Mouse (Mus musculus) lung, postnatal 4 days (tissue): ENCODE measurements at regions not wholly inside any gene's neighbourhood (a gene's known extent, or its start where the extent isn't known, plus 50 kb on each side); places are given as distances from the start of the nearest gene placed in this dataset.
A peak's percentile ranks its signal among the peaks of the same experiment; 100 is the strongest.

Experiments
- DNase-seq, 2 experiments: peaks; one replicate each; pipeline ENCODE4 v3.0.0; 2021

DNA sequence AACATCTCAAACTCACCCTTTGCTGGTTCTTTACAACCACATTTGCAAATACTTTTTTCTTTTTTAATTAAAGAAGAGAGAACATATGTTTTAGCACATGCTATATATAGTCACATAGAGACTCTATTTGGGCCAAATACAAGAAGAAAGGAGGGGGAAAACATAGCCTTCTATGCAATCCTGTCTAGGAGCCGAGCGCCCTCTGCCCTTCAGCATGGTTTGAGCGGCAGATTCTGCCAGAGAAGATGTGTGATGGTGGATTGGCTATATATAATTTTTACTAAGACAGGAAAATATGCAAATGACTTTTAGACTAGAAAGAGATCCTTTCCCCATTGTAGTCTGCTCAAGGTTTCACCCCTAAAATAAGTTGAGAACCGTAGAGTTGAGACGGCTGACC, 60.0 kb upstream of the Myom1 start:
- DNase-seq: no peak

- DNase-seq: no peak
Observed at GRCm38 (mm10) chr17:70934258-70934657, 68.2 kb upstream of the Myom1 start.

DNA sequence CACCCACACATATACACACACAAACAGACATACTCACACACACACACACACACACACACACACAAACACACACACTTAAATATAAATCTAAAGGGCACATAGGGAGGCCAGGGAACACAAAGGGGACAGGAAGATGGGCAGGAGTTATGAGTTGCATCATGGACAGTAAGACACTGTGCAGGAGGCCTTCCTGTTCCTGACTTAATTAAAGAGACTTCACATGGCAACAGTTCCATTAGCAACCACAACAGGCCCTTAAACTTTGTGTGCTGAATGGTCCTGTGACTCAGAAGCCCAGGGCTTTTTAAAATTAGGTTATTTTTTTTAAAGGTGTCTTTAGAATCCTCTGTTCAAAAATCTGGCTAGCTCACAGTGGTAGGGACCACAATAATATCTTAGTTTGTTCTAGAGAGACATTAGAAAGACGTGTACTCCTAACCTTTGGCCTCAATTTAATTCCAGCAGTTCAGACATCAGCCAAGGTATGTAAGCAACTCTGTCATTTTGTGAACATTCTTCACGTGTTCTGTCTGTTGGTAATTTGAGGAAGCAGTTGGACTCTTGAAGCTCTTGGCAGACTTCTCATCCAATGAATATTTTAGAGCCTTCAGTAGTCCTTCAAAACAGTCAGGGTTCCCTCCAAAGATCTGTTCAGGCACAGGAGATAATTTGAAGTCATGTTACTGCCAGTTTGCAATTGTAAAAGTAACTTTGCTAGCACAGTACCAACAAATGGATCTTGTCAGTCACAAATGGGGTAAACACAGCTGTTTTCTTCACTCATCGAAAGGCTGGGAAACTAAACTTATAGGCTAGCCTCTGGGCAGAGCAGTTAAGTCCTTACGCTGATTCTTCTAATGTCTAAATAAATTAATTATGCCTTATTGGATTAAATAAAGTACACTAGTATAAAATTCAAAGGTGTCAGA, 69.0 kb upstream of the Myom1 start:
- no peak for DNase-seq

DNA sequence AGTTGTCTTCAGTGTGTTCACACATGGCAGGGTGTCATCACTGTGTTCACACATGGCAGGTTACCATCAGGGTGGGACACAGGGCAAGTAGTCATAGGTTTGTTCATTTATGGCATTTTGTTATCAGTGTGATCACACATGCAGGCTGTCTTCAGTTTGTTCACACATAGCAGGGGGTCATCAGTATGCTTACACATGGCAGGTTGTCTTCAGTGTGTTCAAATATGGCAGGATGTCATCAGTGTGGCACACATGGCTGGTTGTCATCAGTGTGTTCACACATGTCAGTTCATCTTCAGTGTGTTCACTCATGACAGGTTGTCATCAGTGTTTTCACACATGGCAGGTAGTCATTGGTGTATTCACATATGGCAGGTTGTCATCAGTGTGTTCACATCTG, 69.9 kb upstream of the Myom1 start:
- DNase-seq: no peak

DNA sequence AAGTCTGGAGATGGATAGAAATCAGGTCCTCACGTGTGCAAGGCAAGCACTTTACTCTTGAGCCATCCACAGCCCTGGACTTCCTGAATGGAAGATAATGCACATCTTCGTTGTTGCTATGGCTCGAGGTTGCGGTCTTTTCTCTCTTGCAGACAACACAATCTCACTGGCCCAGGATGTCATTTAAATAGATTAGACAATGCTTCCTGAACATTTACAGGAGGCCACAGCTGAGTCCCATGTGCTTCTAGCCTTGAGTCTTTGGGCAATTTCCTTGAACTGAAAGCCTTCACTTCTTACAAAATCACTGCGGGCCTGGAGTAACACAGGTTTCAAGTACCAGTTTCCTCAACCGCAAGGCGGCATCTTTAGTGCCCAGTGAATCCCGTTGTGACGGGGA, 71.8 kb upstream of the Myom1 start:
- DNase-seq: no peak

DNA sequence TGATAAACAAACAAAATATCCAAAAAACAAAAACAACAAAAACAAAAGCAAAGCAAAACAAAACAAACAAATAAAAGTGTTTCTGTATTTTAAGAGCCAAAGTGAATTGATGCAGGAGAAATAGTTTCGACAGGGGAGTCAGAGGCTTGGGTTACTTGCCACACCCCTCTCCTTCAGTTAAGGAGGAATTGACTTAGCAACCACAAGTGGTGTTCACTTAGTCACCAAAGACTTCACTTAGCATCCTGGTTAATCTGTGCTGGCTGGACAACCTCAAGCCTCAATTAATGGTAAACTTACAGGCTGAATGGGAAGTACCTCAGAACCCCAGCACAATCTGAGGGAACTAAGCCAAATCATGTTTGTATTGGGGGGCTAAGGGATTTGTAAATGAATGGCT, 72.9 kb upstream of the Myom1 start:
- no peak for DNase-seq

DNA sequence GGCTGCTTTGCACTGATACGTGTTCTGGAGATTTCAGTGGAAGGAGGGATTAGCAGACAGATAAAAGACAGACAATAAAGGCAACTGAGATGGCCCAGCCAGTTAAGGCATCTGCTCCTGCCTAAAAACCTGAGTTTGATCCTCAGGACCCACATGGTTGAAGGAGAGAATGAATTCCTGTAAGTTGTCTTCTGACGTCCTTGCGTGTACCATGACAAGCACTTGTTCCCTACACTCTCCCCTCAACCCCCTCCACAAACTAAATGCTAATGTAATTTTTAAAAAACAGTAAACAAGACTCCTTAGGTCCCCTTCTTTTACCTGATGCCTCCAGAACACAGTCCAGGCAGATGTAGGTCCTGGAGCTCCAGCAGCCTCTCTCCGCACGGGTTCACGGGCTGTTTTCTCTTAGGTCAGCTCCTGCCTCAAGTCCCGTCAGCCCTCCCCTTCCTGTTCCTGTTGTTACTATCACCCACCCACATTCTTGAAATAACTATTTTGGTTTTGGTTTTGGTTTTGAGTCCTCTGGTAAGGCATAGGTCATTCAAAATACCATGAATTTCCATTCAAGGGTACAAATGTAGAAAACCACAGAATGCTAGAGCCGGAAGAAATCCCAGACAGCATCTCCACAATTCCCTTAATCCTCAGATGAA, 71.3 kb upstream of the Tgif1 start:
- peak in 1 of 2 experiments; percentile 9 for DNase-seq

DNA sequence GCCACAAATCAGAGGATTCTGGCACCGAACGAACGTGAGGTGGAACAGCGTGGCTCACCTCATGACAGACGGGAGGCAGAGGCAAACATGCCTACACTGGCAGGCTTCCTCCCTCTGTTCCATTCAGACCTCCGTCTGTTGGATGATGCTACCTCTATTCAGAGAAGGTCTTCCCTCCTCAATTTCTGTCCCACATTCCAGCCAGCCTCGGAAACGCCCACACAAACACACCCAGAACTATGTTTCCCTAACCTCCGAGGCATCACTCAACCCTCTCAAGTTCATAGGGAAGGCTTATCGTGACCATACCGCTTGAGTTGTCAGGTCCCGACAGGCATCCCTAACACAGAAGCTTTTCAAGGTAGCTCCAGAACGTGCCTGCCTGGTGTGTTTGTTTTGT, 68.3 kb upstream of the Tgif1 start:
- no peak for DNase-seq

DNA sequence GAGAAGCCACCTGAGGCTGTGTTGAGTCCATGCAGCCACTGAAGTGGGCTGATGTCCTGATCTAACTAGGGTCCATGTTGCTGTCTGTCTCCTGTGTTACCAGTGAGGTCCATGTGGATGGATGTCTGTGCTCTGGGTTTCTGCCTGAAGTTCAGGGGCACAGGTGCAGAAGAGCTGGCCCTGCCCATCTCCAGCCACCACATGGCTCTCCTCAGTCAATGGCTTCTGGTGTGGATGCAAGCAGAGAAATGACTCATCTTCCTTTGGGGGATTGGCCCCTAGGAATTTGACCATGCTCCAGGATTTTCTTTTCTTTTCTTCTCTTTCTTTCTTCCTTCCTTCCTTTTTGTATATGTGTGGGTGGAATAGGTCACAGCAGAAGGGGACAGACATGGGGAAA, 66.8 kb upstream of the Tgif1 start:
- no peak for DNase-seq

GRCm38 (mm10) chr17:70917183-70917935, 64.0 kb upstream of the Tgif1 start:
- DNase-seq: peak in 1 of 2 experiments; percentile 20

DNA sequence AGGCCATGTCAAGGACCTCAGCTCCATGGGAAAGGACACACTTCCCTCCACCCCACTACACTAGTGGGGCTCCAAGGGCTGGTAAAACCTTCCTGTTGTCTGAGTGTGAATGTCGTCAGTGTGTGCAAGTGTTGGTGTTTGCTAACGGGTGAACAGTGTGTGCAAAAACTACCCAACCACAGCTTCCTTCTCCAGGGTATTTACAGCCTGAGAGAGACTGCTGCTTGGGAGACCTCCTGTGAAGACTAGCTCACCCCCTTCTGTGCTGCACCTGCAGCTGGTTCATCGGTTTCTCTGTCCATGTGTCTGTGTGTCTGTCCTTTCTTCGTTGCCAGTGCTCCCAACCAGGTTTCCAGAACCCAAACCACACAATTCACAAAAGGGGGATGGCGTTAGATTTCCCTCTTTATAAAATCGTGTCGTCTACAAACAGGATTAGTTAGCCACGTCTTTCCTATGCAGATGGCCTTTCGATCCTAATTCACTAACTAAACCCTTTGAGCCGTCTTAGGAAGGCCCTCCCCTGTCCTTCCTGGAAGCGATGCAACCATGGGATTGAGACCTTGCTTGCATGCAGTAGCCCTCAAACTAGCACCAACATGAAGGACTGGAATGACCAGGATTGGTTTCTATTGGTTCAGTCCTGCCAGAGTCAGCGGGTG, 62.9 kb upstream of the Tgif1 start:
- DNase-seq: no peak

DNA sequence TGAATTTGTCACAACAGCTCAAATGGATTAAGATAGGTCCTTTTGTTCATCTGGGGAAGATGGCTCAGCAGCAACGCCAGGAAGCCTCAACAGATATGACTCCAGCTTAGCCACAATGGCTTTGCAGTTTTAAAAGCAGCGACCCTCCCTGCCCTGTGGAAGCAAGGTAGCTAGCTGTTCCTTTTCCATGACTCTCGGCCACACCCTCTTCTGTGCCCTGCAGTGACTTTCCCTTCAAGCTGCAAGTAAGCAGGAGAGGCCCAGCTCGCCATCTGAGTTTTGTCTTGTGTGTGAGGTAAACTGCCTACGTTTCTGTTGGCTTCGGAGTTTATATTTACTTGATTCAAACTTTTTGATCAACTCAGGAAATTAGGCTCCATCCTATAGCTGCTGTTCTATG, 62.1 kb upstream of the Tgif1 start:
- DNase-seq: no peak

GRCm38 (mm10) chr17:70910238-70910637, 56.9 kb upstream of the Tgif1 start:
- no peak for DNase-seq

DNA sequence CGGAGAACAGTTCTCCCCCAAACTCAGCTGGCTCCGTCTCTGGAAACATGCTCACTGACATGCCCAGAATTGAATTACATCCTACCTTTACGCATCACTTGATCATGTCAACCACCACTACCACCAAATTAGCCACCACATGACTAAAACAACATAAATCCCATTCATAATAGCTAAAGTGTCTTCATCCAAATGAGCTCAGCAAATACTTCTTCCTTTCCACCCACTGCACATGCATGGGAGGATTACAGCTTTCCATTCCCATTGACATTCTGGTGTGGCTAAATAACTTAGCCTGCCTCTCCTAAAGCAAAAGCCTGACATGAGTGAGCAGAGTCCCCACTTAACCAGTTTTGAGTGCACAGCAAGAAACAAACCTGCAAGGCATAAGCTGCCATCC, 56.2 kb upstream of the Tgif1 start:
- no peak for DNase-seq

DNA sequence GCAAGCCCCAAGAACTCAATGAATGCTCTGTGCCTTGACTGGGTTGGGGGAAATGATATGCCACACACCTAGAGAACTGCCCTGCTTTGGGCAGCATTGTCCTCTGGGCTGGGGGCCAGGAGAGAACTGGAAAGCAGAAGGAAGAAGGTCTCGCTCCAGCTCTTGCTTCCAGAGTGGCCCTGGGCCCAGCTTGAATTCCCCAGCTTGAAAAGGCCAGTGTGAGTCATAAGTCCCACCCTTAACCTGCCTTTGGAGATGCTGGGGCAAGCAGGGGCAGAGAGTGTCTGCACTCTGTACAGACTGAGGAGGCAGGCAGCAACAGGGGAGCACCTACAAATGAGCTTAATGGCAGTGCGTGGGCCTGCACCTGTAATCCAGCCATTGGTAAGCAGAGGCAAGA, 55.0 kb upstream of the Tgif1 start:
- no peak for DNase-seq
